Mouse (Mus musculus) CH12.LX (cell line): ENCODE measurements around the gene Bspry. TPM values are rescaled to one million over a fixed set of nuclear protein-coding genes. Genes with fewer than 3 reads are reported as not detected.

Experiments
- DNase-seq: peaks from one replicate; pipeline ENCODE4 v3.0.0-alpha.2; 2013; ENCODE audit errors: extremely low read depth
- H3K27ac ChIP-seq: 2 replicates; pipeline ENCODE4 v1.5.1; 2012; ENCODE audit warnings: low read depth, mild to moderate bottlenecking, control low read depth, moderate library complexity; ENCODE audit not compliant: insufficient read depth
- H3K27me3 ChIP-seq: replicated peaks from 2 replicates; pipeline ENCODE3; 2012; ENCODE audit warnings: inconsistent platforms
- H3K36me3 ChIP-seq, 2 experiments: replicated peaks in 1 of 2; 2 replicates each; pipeline versions ENCODE3 to v1.6.1; 2012; ENCODE audit warnings: inconsistent platforms in 1 of 2, low read length in 1 of 2, mild to moderate bottlenecking in 1 of 2, mixed read lengths in 1 of 2, moderate library complexity in 1 of 2; ENCODE audit not compliant: control insufficient read depth in 1 of 2, insufficient read depth in 1 of 2
- H3K4me1 ChIP-seq, 2 experiments: 2 replicates each; pipeline ENCODE4 v1.6.1; 2012; ENCODE audit warnings: inconsistent platforms in 1 of 2, moderate library complexity in 1 of 2; ENCODE audit not compliant: insufficient read depth in 2 of 2, control insufficient read depth in 1 of 2
- H3K4me2 ChIP-seq: 2 replicates; pipeline ENCODE4 v1.6.1; 2012; ENCODE audit warnings: low read depth, mild to moderate bottlenecking, control low read depth; ENCODE audit not compliant: poor library complexity, insufficient read depth, severe bottlenecking
- H3K4me3 ChIP-seq, 3 experiments: fragments of 150-350 bp in 1 of 3; sonication (generic) in 1 of 3; replicated peaks in 1 of 3; 2 replicates each; pipeline versions ENCODE3 to v1.5.1; 2011 to 2012; ENCODE audit warnings: low read depth in 2 of 3, low read length in 2 of 3, mild to moderate bottlenecking in 2 of 3, moderate library complexity in 2 of 3, control low read depth in 1 of 3, improper control_type of control experiment in 1 of 3, inconsistent platforms in 1 of 3, mixed read lengths in 1 of 3; ENCODE audit not compliant: poor library complexity in 1 of 3
- H3K79me2 ChIP-seq: replicated peaks from 2 replicates; pipeline ENCODE4 v1.6.1; 2012; ENCODE audit warnings: mild to moderate bottlenecking, moderate library complexity; ENCODE audit not compliant: control insufficient read depth, poor library complexity, insufficient read depth, severe bottlenecking; ENCODE audit errors: extremely low read depth
- H3K9ac ChIP-seq: 2 replicates; pipeline ENCODE4 v1.6.1; 2012; ENCODE audit warnings: low read depth, mild to moderate bottlenecking, control low read depth, moderate library complexity; ENCODE audit not compliant: insufficient read depth
- H3K9me3 ChIP-seq: replicated peaks from 2 replicates; pipeline ENCODE3; 2012; ENCODE audit warnings: low read length, inconsistent platforms, mixed read lengths
- BHLHE40 ChIP-seq: IDR thresholded peaks from 2 replicates; pipeline ENCODE4 v1.6.1; 2011; ENCODE audit warnings: mild to moderate bottlenecking, low read depth, low read length, improper control_type of control experiment
- CTCF ChIP-seq, 2 experiments: IDR thresholded peaks in 1 of 2; conservative IDR thresholded peaks in 1 of 2; 2 replicates each; pipeline ENCODE4 v1.5.1; 2011 to 2012; ENCODE audit warnings: low read depth in 2 of 2, low read length in 2 of 2, improper control_type of control experiment in 1 of 2, inconsistent platforms in 1 of 2, mild to moderate bottlenecking in 1 of 2, moderate library complexity in 1 of 2
- HCFC1 ChIP-seq: IDR thresholded peaks from 2 replicates; pipeline ENCODE4 v1.6.1; 2012; ENCODE audit warnings: low read depth, mild to moderate bottlenecking, inconsistent platforms, low read length, improper control_type of control experiment
- JUN ChIP-seq: IDR thresholded peaks from 2 replicates; pipeline ENCODE4 v1.6.1; 2011; ENCODE audit warnings: low read depth, mild to moderate bottlenecking, low read length, improper control_type of control experiment, moderate library complexity; ENCODE audit not compliant: insufficient read depth
- JUND ChIP-seq: conservative IDR thresholded peaks from 2 replicates; pipeline ENCODE4 v1.6.1; 2011; ENCODE audit warnings: low read depth, low read length, improper control_type of control experiment
- MAFK ChIP-seq: IDR thresholded peaks from 2 replicates; pipeline ENCODE4 v1.6.1; 2011; ENCODE audit warnings: low read length, improper control_type of control experiment; ENCODE audit not compliant: insufficient replicate concordance
- MEF2A ChIP-seq: IDR thresholded peaks from 2 replicates; pipeline ENCODE4 v1.6.1; 2014; ENCODE audit warnings: low read depth, mild to moderate bottlenecking, inconsistent platforms, low read length, improper control_type of control experiment, borderline replicate concordance
- MXI1 ChIP-seq: IDR thresholded peaks from 2 replicates; pipeline ENCODE4 v1.6.1; 2011; ENCODE audit warnings: mild to moderate bottlenecking, low read depth, low read length, improper control_type of control experiment
- MYC ChIP-seq: IDR thresholded peaks from 2 replicates; pipeline ENCODE4 v1.6.1; 2011; ENCODE audit warnings: low read depth, mild to moderate bottlenecking, improper control_type of control experiment, low read length
- RAD21 ChIP-seq: IDR thresholded peaks from 2 replicates; pipeline ENCODE4 v1.6.1; 2011; ENCODE audit warnings: low read depth, mild to moderate bottlenecking, low read length, improper control_type of control experiment, moderate library complexity
- RCOR1 ChIP-seq: conservative IDR thresholded peaks from 2 replicates; pipeline ENCODE4 v1.6.1; 2012; ENCODE audit warnings: low read depth, mild to moderate bottlenecking, inconsistent platforms, low read length, improper control_type of control experiment
- SMC3 ChIP-seq: IDR thresholded peaks from 2 replicates; pipeline ENCODE4 v1.6.1; 2011; ENCODE audit warnings: low read depth, low read length, improper control_type of control experiment
- TBP ChIP-seq: conservative IDR thresholded peaks from 2 replicates; pipeline ENCODE4 v1.6.1; 2011; ENCODE audit warnings: low read depth, low read length, improper control_type of control experiment
- TCF12 ChIP-seq: IDR thresholded peaks from 2 replicates; pipeline ENCODE4 v1.6.1; 2014; ENCODE audit warnings: low read depth, mild to moderate bottlenecking, inconsistent platforms, low read length, improper control_type of control experiment
- UBTF ChIP-seq: IDR thresholded peaks from 2 replicates; pipeline ENCODE4 v1.6.1; 2012; ENCODE audit warnings: low read depth, mild to moderate bottlenecking, inconsistent platforms, low read length, improper control_type of control experiment, moderate library complexity
- USF1 ChIP-seq: IDR thresholded peaks from 2 replicates; pipeline ENCODE4 v1.6.1; 2014; ENCODE audit warnings: low read depth, mild to moderate bottlenecking, inconsistent platforms, low read length, improper control_type of control experiment
- ZKSCAN1 ChIP-seq: IDR thresholded peaks from 2 replicates; pipeline ENCODE4 v1.6.1; 2012; ENCODE audit warnings: low read depth, inconsistent platforms, low read length, improper control_type of control experiment, borderline replicate concordance
- dilution Hi-C: fragments of 300-500 bp; cut with MboI; formaldehyde crosslinking; loops from 2 replicates; pipeline ENCODE4 v1.14.3; 2020; ENCODE audit warnings: low sequenced_read_pairs; ENCODE audit not compliant: extremely low pct_unique_long_range_greater_than_20kb, extremely low pct_ligation_motif_present
- in situ Hi-C: fragments of 300-500 bp; cut with MboI; formaldehyde crosslinking; loops from 3 replicates; pipeline ENCODE4 v1.14.3; 2019; ENCODE audit warnings: low sequenced_read_pairs, low pct_ligation_motif_present, low pct_unique_long_range_greater_than_20kb, mixed read lengths
- polyA plus RNA-seq: library from polyadenylated mRNA; unstranded; fragments of >175 nt; gene quantifications from 2 replicates; pipeline ENCODE4 v1.2.1, GENCODE M21; 2012; ENCODE audit warnings: low read depth; ENCODE audit not compliant: insufficient read length
- total RNA-seq, 2 experiments: library from RNA; depleted of rRNA; stranded (reverse); fragments of 300-350 nt in 1 of 2; fragments of >200 nt in 1 of 2; gene quantifications; 2 replicates each; pipeline ENCODE4 v1.2.3; 2012 to 2014

Gene Bspry
- total and polyA plus RNA-seq, 3 experiments = 0.86 to 1.2 (median 1.1) TPM

GRCm38 (mm10) chr4:62460348-62460747, 19.5 kb upstream of the Bspry start:
- H3K9ac ChIP-seq = no peak overlapping the region
- no peak for TF ChIP-seq UBTF
- no peak for TF ChIP-seq TBP
- TF ChIP-seq TCF12 = no peak
- TF ChIP-seq ZKSCAN1 = no peak
- no peak for TF ChIP-seq BHLHE40
- TF ChIP-seq JUND = no peak
- TF ChIP-seq HCFC1 = no peak
- TF ChIP-seq USF1 = no peak
- no peak for TF ChIP-seq MXI1
- TF ChIP-seq, all 38 proteins: peak for 0
- dilution Hi-C loops (no loop called here), in situ Hi-C loops (no loop called here)
- Histone ChIP-seq H3K27me3 (no peaks in the 10 kb centered on the region), H3K36me3 (peaks cover 4 to 25% of the 10 kb centered on the region in 2 experiments), H3K4me2 (no peak overlapping the region), H3K4me3 (no peak overlapping the region), H3K9me3 (no peaks in the 10 kb centered on the region), H3K79me2 (no peaks in the 10 kb centered on the region), H3K27ac (no peak overlapping the region), H3K4me1 (no peaks in the 10 kb centered on the region)
- no peak for DNase-seq

GRCm38 (mm10) chr4:62463124-62463523, 16.7 kb upstream of the Bspry start:
- TF ChIP-seq MAFK (no peak), HCFC1 (no peak), TBP (no peak), ZKSCAN1 (no peak), BHLHE40 (no peak), JUND (no peak), JUN (no peak), MYC (no peak), MEF2A (no peak)
- dilution Hi-C loops (no loop called here), in situ Hi-C loops (no loop called here)
- no peak for DNase-seq
- H3K27me3 ChIP-seq = no peaks in the 10 kb centered on the region
- H3K27ac ChIP-seq = no peak overlapping the region
- H3K9me3 ChIP-seq = no peaks in the 10 kb centered on the region
- H3K9ac ChIP-seq = no peak overlapping the region
- no peak overlapping the region for H3K4me3 ChIP-seq
- peaks cover 4 to 22% of the 10 kb centered on the region in 2 experiments for H3K36me3 ChIP-seq
- no peaks in the 10 kb centered on the region for H3K4me1 ChIP-seq
- no peaks in the 10 kb centered on the region for H3K79me2 ChIP-seq
- H3K4me2 ChIP-seq = no peak overlapping the region

GRCm38 (mm10) chr4:62468158-62468557, 11.7 kb upstream of the Bspry start:
- no peak overlapping the region for H3K9ac ChIP-seq
- no peak overlapping the region for H3K4me2 ChIP-seq
- H3K27me3 ChIP-seq = no peaks in the 10 kb centered on the region
- DNase-seq = no peak
- no peaks in the 10 kb centered on the region for H3K79me2 ChIP-seq
- no peak overlapping the region for H3K4me3 ChIP-seq
- in situ Hi-C loops = no loop called here
- H3K4me1 ChIP-seq = peaks cover 0 to 6% of the 10 kb centered on the region in 2 experiments; a peak in 2 of 4 replicates
- dilution Hi-C loops = no loop called here
- no peak overlapping the region for H3K27ac ChIP-seq
- H3K36me3 ChIP-seq = no peaks in the 10 kb centered on the region
- no peak for TF ChIP-seq RCOR1
- TF ChIP-seq CTCF (conservative IDR thresholded peaks at IDR 0.05 in 1 of 2, IDR thresholded peaks at IDR 0.05 in 1 of 2; ENCODE audit: low read depth in 2 of 2, low read length in 2 of 2) = peak in 1 of 2 experiments; percentile 58; a peak in 2 of 4 replicates
- peak; percentile 31; the same call in 1 of the 2 replicates for TF ChIP-seq SMC3
- TF ChIP-seq RAD21 = peak; percentile 20
- peaks cover 3% of the 10 kb centered on the region for H3K9me3 ChIP-seq
